Mouse (Mus musculus) brown adipose tissue, adult 24 weeks (tissue): ENCODE results near the gene Jmjd1c. TPM values are rescaled to one million over a fixed set of nuclear protein-coding genes. Genes with fewer than 3 reads are reported as not detected.

Experiments
- H3K27ac ChIP-seq: fragments of 200-500 bp; replicated peaks from 2 replicates; pipeline ENCODE4 v1.5.1; 2012; ENCODE audit warnings: low read depth, mild to moderate bottlenecking, low read length
- H3K4me1 ChIP-seq: fragments of 200-500 bp; 2 replicates; pipeline ENCODE4 v1.6.1; 2012; ENCODE audit warnings: low read length, mixed read lengths; ENCODE audit not compliant: control insufficient read depth, insufficient read depth, insufficient read length
- H3K4me3 ChIP-seq: fragments of 200-500 bp; 2 replicates; pipeline ENCODE4 v1.5.1; 2012; ENCODE audit warnings: low read depth, mild to moderate bottlenecking, low read length, moderate library complexity; ENCODE audit not compliant: insufficient read depth
- polyA plus RNA-seq: library from polyadenylated mRNA; stranded (reverse); fragments of >200 nt; gene quantifications from 2 replicates; pipeline ENCODE4 v1.2.4, GENCODE M21; 2012; ENCODE audit not compliant: missing spikeins, insufficient read depth, insufficient read length

Gene Jmjd1c
- polyA plus RNA-seq, 1 experiment, result 12.7 TPM

GRCm38 (mm10) chr10:67083446-67084166 is 12.3 kb upstream of the Jmjd1c start:
- Histone ChIP-seq H3K4me3 (no peak overlapping the region), H3K4me1 (peaks cover 9% of the 10 kb centered on the region), H3K27ac (no peak overlapping the region)

GRCm38 (mm10) chr10:67085124-67085523 is 10.8 kb upstream of the Jmjd1c start:
- Histone ChIP-seq H3K4me3 (no peak overlapping the region), H3K4me1 (peaks cover 7% of the 10 kb centered on the region; the same call in 1 of the 2 replicates)

GRCm38 (mm10) chr10:67085916-67086315 is 10.0 kb upstream of the Jmjd1c start:
- no peak overlapping the region for H3K27ac ChIP-seq
- peaks cover 5% of the 10 kb centered on the region; the same call in 1 of the 2 replicates for H3K4me1 ChIP-seq
- no peak overlapping the region for H3K4me3 ChIP-seq

More at GRCm38 (mm10) chr10:67085124-67085523, 10.8 kb upstream of the Jmjd1c start:
- no peak overlapping the region for H3K27ac ChIP-seq

- Histone ChIP-seq H3K4me1 (peaks cover 3% of the 10 kb centered on the region; the same call in 1 of the 2 replicates), H3K27ac (no peak overlapping the region), H3K4me3 (no peak overlapping the region)
Measured at GRCm38 (mm10) chr10:67087447-67088226, 8.3 kb upstream of the Jmjd1c start.

GRCm38 (mm10) chr10:67090611-67091010 is 5.3 kb upstream of the Jmjd1c start:
- Histone ChIP-seq H3K4me3 (no peak overlapping the region), H3K4me1 (no peaks in the 10 kb centered on the region), H3K27ac (no peak overlapping the region)

- no peak overlapping the region for H3K4me3 ChIP-seq
- peaks cover 18% of the 10 kb centered on the region for H3K4me1 ChIP-seq
- H3K27ac ChIP-seq, result no peak overlapping the region
Measured at GRCm38 (mm10) chr10:67094922-67095321, 1.0 kb upstream of the Jmjd1c start.

GRCm38 (mm10) chr10:67096621-67097436 is 904 bp downstream of the Jmjd1c start, which contains the start of gene Reep3:
Reep3 (minus strand) TSS chr10:67096945.
- Histone ChIP-seq H3K4me3 (peak within 1 kb of the TSS; percentile 100), H3K27ac (peak within 1 kb of the TSS; percentile 96), H3K4me1 (peaks cover 26% of the 10 kb centered on the region)

- Histone ChIP-seq H3K4me1 (peaks cover 34% of the 10 kb centered on the region), H3K4me3 (peak overlapping the region; percentile 100), H3K27ac (peak overlapping the region; percentile 78)
Measured at GRCm38 (mm10) chr10:67097437-67098150, 1.7 kb downstream of the Jmjd1c start.

- Histone ChIP-seq H3K4me1 (peaks cover 41% of the 10 kb centered on the region), H3K27ac (no peak overlapping the region), H3K4me3 (no peak overlapping the region; the same call in 1 of the 2 replicates)
Measured at GRCm38 (mm10) chr10:67098408-67099050, 2.6 kb downstream of the Jmjd1c start.

- peaks cover 49% of the 10 kb centered on the region for H3K4me1 ChIP-seq
Measured at GRCm38 (mm10) chr10:67099183-67099929, 3.4 kb downstream of the Jmjd1c start.

GRCm38 (mm10) chr10:67100011-67100661 is 4.2 kb downstream of the Jmjd1c start:
- H3K27ac ChIP-seq, result no peak overlapping the region
- H3K4me3 ChIP-seq, result no peak overlapping the region
- H3K4me1 ChIP-seq, result peaks cover 56% of the 10 kb centered on the region

More at GRCm38 (mm10) chr10:67099183-67099929, 3.4 kb downstream of the Jmjd1c start:
- no peak overlapping the region for H3K27ac ChIP-seq
- H3K4me3 ChIP-seq, result no peak overlapping the region

- peaks cover 61% of the 10 kb centered on the region for H3K4me1 ChIP-seq
- no peak overlapping the region for H3K27ac ChIP-seq
- no peak overlapping the region for H3K4me3 ChIP-seq
Measured at GRCm38 (mm10) chr10:67100831-67101251, 4.9 kb downstream of the Jmjd1c start.

GRCm38 (mm10) chr10:67104543-67104942 is 8.6 kb downstream of the Jmjd1c start:
- Histone ChIP-seq H3K4me1 (peaks cover 59% of the 10 kb centered on the region), H3K4me3 (no peak overlapping the region), H3K27ac (no peak overlapping the region; the same call in 1 of the 2 replicates)
